ENCODE assay signal across 9 mouse cellular contexts in the genomic region with DNA sequence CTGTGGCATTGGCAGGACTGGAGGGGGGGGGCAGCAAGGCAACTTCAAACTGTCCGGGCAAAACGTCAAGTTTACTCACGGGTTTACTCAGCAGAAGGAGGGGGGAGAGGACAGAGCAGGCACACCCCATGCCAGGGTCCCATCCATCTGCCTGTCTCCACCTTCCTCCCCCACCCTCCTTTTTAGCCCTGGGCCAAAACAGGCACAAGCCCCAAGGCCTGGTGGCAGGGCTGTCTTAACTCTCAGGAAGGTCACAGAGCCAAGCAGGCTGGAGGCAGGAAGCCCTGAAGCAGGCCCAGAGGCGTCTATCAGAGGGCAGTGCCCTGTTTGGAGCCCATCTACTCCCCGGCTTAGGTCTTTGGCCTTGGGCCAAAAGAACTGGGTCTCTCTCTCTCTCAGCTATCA. TPM values are rescaled to one million over a fixed set of nuclear protein-coding genes. Genes with fewer than 3 reads are reported as not detected.
DNase-seq lines count a peak whose midpoint lies in the region; TF ChIP-seq lines count a peak whose summit lies in the region.
"Had no signal": no experiment of that assay in that cellular context is flagged by ENCODE, and none has a peak within 500 bp of the region (broad histone marks: within the 10 kb centered on the region; RNA-seq: fewer than 3 reads in every experiment).

No protein-coding gene starts in this region.

- peak; percentile 51 to 53 for DNase-seq in cerebellum, adult 2 months
- no peak for DNase-seq in cerebellum, postnatal 4 days (ENCODE audit: low spot score in 2 of 2)
- DNase-seq in spleen, adult 2 months (ENCODE audit: low read depth in 1 of 2, low spot score in 2 of 2): no peak
- no peak for DNase-seq in spleen, adult 12 weeks (ENCODE audit: low spot score)
- DNase-seq in heart, adult 18-20 months: peak; percentile 72 to 81
- DNase-seq in kidney, postnatal 36 days: peak; percentile 35 to 51
- DNase-seq in natural killer cell, adult 2 months (ENCODE audit: low spot score in 2 of 2): no peak
- no peak for DNase-seq in layer of hippocampus, postnatal 36 days

- WGBS in cerebellum, adult 2 months: 0% methylated on average over 5 of the region's 5 CpGs
- WGBS in spleen, adult 2 months: 16% methylated on average over 5 of the region's 5 CpGs

- H3K27me3 ChIP-seq in cerebellum, adult 2 months (ENCODE audit: control insufficient read depth, insufficient read depth, low read length): no peaks in the 10 kb centered on the region
- no peaks in the 10 kb centered on the region for H3K27me3 ChIP-seq in spleen, adult 2 months (ENCODE audit: control insufficient read depth, insufficient read depth, low read length)

- H3K27ac ChIP-seq in cerebellum, adult 2 months (ENCODE audit: insufficient read depth, low read length): peak overlapping the region; percentile 24; the same call in 1 of the 2 replicates
- peak overlapping the region; percentile 93 for H3K27ac ChIP-seq in spleen, adult 2 months (ENCODE audit: insufficient read depth, low read length)

- no peak for TF ChIP-seq CTCF in cerebellum, adult 2 months (IDR thresholded peaks at IDR 0.05; ENCODE audit: borderline replicate concordance, insufficient read depth, low read depth, low read length)
- no peak for TF ChIP-seq CTCF in spleen, adult 2 months (IDR thresholded peaks at IDR 0.05; ENCODE audit: extremely low read depth, insufficient read depth, insufficient read length, insufficient replicate concordance)

- H3K4me1 ChIP-seq in cerebellum, adult 2 months (ENCODE audit: control insufficient read depth, insufficient read depth, low read length): peaks cover 26% of the 10 kb centered on the region
- H3K4me1 ChIP-seq in spleen, adult 2 months (ENCODE audit: control insufficient read depth, insufficient read depth, insufficient read length): peaks cover 43% of the 10 kb centered on the region

- TF ChIP-seq POLR2A in cerebellum, adult 2 months (IDR thresholded peaks at IDR 0.05; ENCODE audit: borderline replicate concordance, insufficient read depth, low read length): no peak
- no peak for TF ChIP-seq POLR2A in spleen, adult 2 months (IDR thresholded peaks at IDR 0.05; ENCODE audit: low read depth, low read length)

- no peaks in the 10 kb centered on the region for H3K36me3 ChIP-seq in spleen, adult 2 months (ENCODE audit: control insufficient read depth, insufficient read depth, low read length)

- H3K4me3 ChIP-seq in cerebellum, adult 2 months (replicated peaks; ENCODE audit: insufficient read depth, low read depth, low read length): no peak overlapping the region
- H3K4me3 ChIP-seq in spleen, adult 2 months (ENCODE audit: extremely low read depth, insufficient read depth, insufficient read length): peak overlapping the region; percentile 41; the same call in 1 of the 2 replicates
- H3K4me3 ChIP-seq: erythroblast, embryonic 14.5 days had no signal

RNA-seq across cellular contexts. Expression of a gene that starts 4.5 kb away (rescaled TPM):
- polyA plus RNA-seq in cerebellum, adult 2 months (2012; rRNA removed): 41.3 and 43.3 TPM in 2 replicates
- polyA plus RNA-seq in spleen, adult 2 months (2012; rRNA removed): 54.5 and 58.4 TPM in 2 replicates
- 10 to 100 TPM; 21.3 to 23.3 TPM for total RNA-seq in heart, adult 18-20 months (2021)
- total RNA-seq in layer of hippocampus, postnatal 36 days (2021): 10 to 100 TPM; 15.1 to 16.1 TPM

RNA-seq across cellular contexts. Expression of a gene that starts 12.5 kb away (rescaled TPM):
- polyA plus RNA-seq in cerebellum, adult 2 months (2012; rRNA removed): 4.0 and 6.7 TPM in 2 replicates
- 1.5 and 1.9 TPM in 2 replicates for polyA plus RNA-seq in spleen, adult 2 months (2012; rRNA removed)
- 1 to 10 TPM in 1 of 2 experiments, not detected in 1; 1.0 TPM for total RNA-seq in heart, adult 18-20 months (2021)
- total RNA-seq in layer of hippocampus, postnatal 36 days (2021): 1 to 10 TPM; 4.6 to 6.3 TPM

RNA-seq across cellular contexts. Expression of a gene that starts 21.6 kb away (rescaled TPM):
- 50.1 and 54.0 TPM in 2 replicates for polyA plus RNA-seq in cerebellum, adult 2 months (2012; rRNA removed)
- polyA plus RNA-seq in spleen, adult 2 months (2012; rRNA removed): 39.1 and 43.9 TPM in 2 replicates
- total RNA-seq in heart, adult 18-20 months (2021): 10 to 100 TPM; 59.5 to 63.8 TPM
- 10 to 100 TPM; 35.8 to 39.2 TPM for total RNA-seq in layer of hippocampus, postnatal 36 days (2021)

RNA-seq across cellular contexts. Expression of a gene that starts 25.1 kb away (rescaled TPM):
- 0.10 and 0.27 TPM in 2 replicates for polyA plus RNA-seq in cerebellum, adult 2 months (2012; rRNA removed)
- 0.29 and 0.42 TPM in 2 replicates for polyA plus RNA-seq in spleen, adult 2 months (2012; rRNA removed)
- not detected for total RNA-seq in heart, adult 18-20 months (2021)
- not detected for total RNA-seq in layer of hippocampus, postnatal 36 days (2021)
- polyA plus RNA-seq: erythroblast, embryonic 14.5 days had no signal

RNA-seq across cellular contexts. Expression of a gene that starts 28.1 kb away (rescaled TPM):
- polyA plus RNA-seq in cerebellum, adult 2 months (2012; rRNA removed): 7.0 and 7.2 TPM in 2 replicates
- polyA plus RNA-seq in spleen, adult 2 months (2012; rRNA removed): 20.6 and 21.3 TPM in 2 replicates
- total RNA-seq in heart, adult 18-20 months (2021): 1 to 10 TPM; 4.6 to 4.8 TPM
- 1 to 10 TPM; 3.1 TPM for total RNA-seq in layer of hippocampus, postnatal 36 days (2021)

Comparison
In these comparisons a context has a peak if more than half of its experiments do, and no peak if none do; other contexts are left out.
1. DNase-seq: peak in cerebellum, adult 2 months (2 of 2), heart, adult 18-20 months (2 of 2) and kidney, postnatal 36 days (2 of 2); none in cerebellum, postnatal 4 days (0 of 2), spleen, adult 2 months (0 of 2), spleen, adult 12 weeks (single experiment), natural killer cell, adult 2 months (0 of 2) and layer of hippocampus, postnatal 36 days (0 of 2).